Mouse (Mus musculus) heart, postnatal 0 days (tissue): ENCODE data around the gene Tmem151a. TPM values are rescaled to one million over a fixed set of nuclear protein-coding genes. Genes with fewer than 3 reads are reported as not detected.

ENCODE experiments used
- ATAC-seq: fragments of 200-750 bp; cut with Nextera tagmentation; 2 replicates; pipeline ENCODE4 v1.8.0; 2017; ENCODE audit warnings: low read depth, moderate number of reproducible peaks, moderate library complexity; ENCODE audit not compliant: insufficient read depth
- DNase-seq: peaks from one replicate; pipeline ENCODE4 v3.0.0-alpha.2; 2016; ENCODE audit warnings: low spot score
- H3K27ac ChIP-seq: fragments of 300-500 bp; sonication (generic); 2 replicates; pipeline ENCODE4 v1.5.1; 2014; ENCODE audit warnings: low read depth, mild to moderate bottlenecking
- H3K27me3 ChIP-seq: fragments of 300-500 bp; sonication (generic); 2 replicates; pipeline ENCODE4 v1.6.1; 2014; ENCODE audit warnings: low read length, mixed read lengths; ENCODE audit not compliant: control insufficient read depth, insufficient read depth
- H3K36me3 ChIP-seq: fragments of 300-500 bp; sonication (generic); replicated peaks from 2 replicates; pipeline ENCODE4 v1.6.1; 2014; ENCODE audit warnings: low read length, mixed read lengths; ENCODE audit not compliant: control insufficient read depth, insufficient read depth
- H3K4me1 ChIP-seq: fragments of 300-500 bp; sonication (generic); 2 replicates; pipeline ENCODE4 v1.6.1; 2014; ENCODE audit warnings: antibody characterized with exemption; ENCODE audit not compliant: control insufficient read depth, insufficient read depth
- H3K4me2 ChIP-seq: fragments of 300-500 bp; sonication (generic); 2 replicates; pipeline ENCODE4 v1.6.1; 2014; ENCODE audit warnings: low read depth, mild to moderate bottlenecking, low read length, moderate library complexity
- H3K4me3 ChIP-seq: fragments of 300-500 bp; sonication (generic); 2 replicates; pipeline ENCODE4 v1.5.1; 2014; ENCODE audit warnings: low read depth, low read length
- H3K9ac ChIP-seq: fragments of 300-500 bp; sonication (generic); replicated peaks from 2 replicates; pipeline ENCODE4 v1.6.1; 2014; ENCODE audit warnings: low read depth, low read length, mixed read lengths
- H3K9me3 ChIP-seq: fragments of 300-500 bp; sonication (generic); replicated peaks from 2 replicates; pipeline ENCODE4 v1.6.1; 2016; ENCODE audit warnings: low read length; ENCODE audit not compliant: control insufficient read depth
- CTCF ChIP-seq: IDR thresholded peaks from 2 replicates; pipeline ENCODE4 v1.5.1; 2016; ENCODE audit warnings: antibody characterized with exemption, control low read depth, low read depth
- EP300 ChIP-seq: IDR thresholded peaks from 2 replicates; pipeline ENCODE4 v1.6.1; 2016; ENCODE audit warnings: antibody characterized with exemption, low read depth
- WGBS: fragments of 180-500 bp; shearing (Covaris S2); extraction: QIAGEN DNeasy Blood & Tissue Kit; methylation state at CpG from one replicate; pipeline ENCODE4 v1.1.7; 2014; 5-methylcytosine and 5-hydroxymethylcytosine counted together
- polyA plus RNA-seq: library from polyadenylated mRNA; unstranded; fragments of >200 nt; fragmentation: Nextera tagmentation; extraction: Ambion mirVana; gene quantifications from 2 replicates; pipeline ENCODE4 v1.2.1, GENCODE M21; 2015
- total RNA-seq: library from RNA; depleted of rRNA; stranded (reverse); fragments of >200 nt; gene quantifications from 2 replicates; pipeline ENCODE4 v1.2.3, GENCODE M21; 2014; ENCODE audit warnings: low replicate concordance

Tmem151a gene
- total and polyA plus RNA-seq, 2 experiments from 2014 or later = 2.6 to 3.0 TPM

GRCm38 (mm10) chr19:5073028-5073427, 12.3 kb downstream of the Tmem151a start:
- 1% methylated on average over 15 of the region's 15 CpGs for WGBS
- Histone ChIP-seq H3K4me2 (peak overlapping the region; percentile 78), H3K9ac (no peak overlapping the region), H3K9me3 (no peaks in the 10 kb centered on the region), H3K36me3 (no peaks in the 10 kb centered on the region), H3K27ac (no peak overlapping the region), H3K4me1 (peaks cover 7% of the 10 kb centered on the region; the same call in 1 of the 2 replicates), H3K4me3 (peak overlapping the region; percentile 50), H3K27me3 (peaks cover 31% of the 10 kb centered on the region)
- TF ChIP-seq CTCF (peak; percentile 58), EP300 (no peak)
- DNase-seq = no peak
- ATAC-seq = no peak

GRCm38 (mm10) chr19:5072389-5073019, 12.8 kb downstream of the Tmem151a start:
- Histone ChIP-seq H3K4me3 (peak overlapping the region; percentile 50), H3K4me2 (peak overlapping the region; percentile 78), H3K27me3 (peaks cover 33% of the 10 kb centered on the region), H3K9me3 (no peaks in the 10 kb centered on the region), H3K36me3 (no peaks in the 10 kb centered on the region), H3K9ac (peak overlapping the region; percentile 17; the same call in 1 of the 2 replicates), H3K27ac (peak overlapping the region; percentile 41; the same call in 1 of the 2 replicates), H3K4me1 (peaks cover 13% of the 10 kb centered on the region)
- TF ChIP-seq EP300 (no peak), CTCF (no peak)
- ATAC-seq = 0 out of 2 replicates have a peak, but pooled peaks have one; percentile 12
- no peak for DNase-seq
- 5% methylated on average over 20 of the region's 20 CpGs for WGBS

GRCm38 (mm10) chr19:5071545-5072369, 13.6 kb downstream of the Tmem151a start:
- DNase-seq (peak; percentile 57), ATAC-seq (peak; percentile 69)
- no peaks in the 10 kb centered on the region for H3K9me3 ChIP-seq
- H3K4me3 ChIP-seq = peak overlapping the region; percentile 50
- H3K36me3 ChIP-seq = no peaks in the 10 kb centered on the region
- TF ChIP-seq CTCF (no peak), EP300 (no peak)
- peak overlapping the region; percentile 41; the same call in 1 of the 2 replicates for H3K27ac ChIP-seq
- H3K4me1 ChIP-seq = peaks cover 20% of the 10 kb centered on the region
- H3K4me2 ChIP-seq = peak overlapping the region; percentile 78
- H3K9ac ChIP-seq = peak overlapping the region; percentile 17; the same call in 1 of the 2 replicates
- peaks cover 37% of the 10 kb centered on the region for H3K27me3 ChIP-seq
- 2% methylated on average over 40 of the region's 40 CpGs for WGBS

GRCm38 (mm10) chr19:5071077-5071476, 14.3 kb downstream of the Tmem151a start:
- Histone ChIP-seq H3K4me1 (peaks cover 21% of the 10 kb centered on the region), H3K9ac (0 out of 2 replicates have a peak overlapping the region, but pooled peaks have one; percentile 17), H3K9me3 (no peaks in the 10 kb centered on the region), H3K27me3 (peaks cover 38% of the 10 kb centered on the region), H3K27ac (no peak overlapping the region), H3K36me3 (no peaks in the 10 kb centered on the region), H3K4me2 (peak overlapping the region; percentile 78), H3K4me3 (peak overlapping the region; percentile 50)
- TF ChIP-seq CTCF = no peak
- TF ChIP-seq EP300 = no peak
- 35% methylated on average over 11 of the region's 11 CpGs for WGBS
- ATAC-seq = no peak
- no peak for DNase-seq

- ATAC-seq = no peak
- peaks cover 38% of the 10 kb centered on the region for H3K27me3 ChIP-seq
- H3K4me2 ChIP-seq = peak overlapping the region; percentile 78
- 84% methylated on average over 7 of the region's 7 CpGs for WGBS
- TF ChIP-seq EP300 (no peak), CTCF (no peak)
- no peak overlapping the region for H3K4me3 ChIP-seq
- H3K9ac ChIP-seq = no peak overlapping the region
- no peaks in the 10 kb centered on the region for H3K36me3 ChIP-seq
- H3K9me3 ChIP-seq = no peaks in the 10 kb centered on the region
- no peak for DNase-seq
- H3K27ac ChIP-seq = no peak overlapping the region
- H3K4me1 ChIP-seq = peaks cover 21% of the 10 kb centered on the region
Measured at GRCm38 (mm10) chr19:5069978-5070377, 15.4 kb downstream of the Tmem151a start.
